Mouse (Mus musculus): ENCODE results near the gene Prps1l3. TPM values are rescaled to one million over a fixed set of nuclear protein-coding genes. Genes with fewer than 3 reads are reported as not detected.

The Prps1l3 gene
- polyA plus RNA-seq (2012; rRNA removed): 18.8 and 19.9 TPM in 2 replicates

DNA sequence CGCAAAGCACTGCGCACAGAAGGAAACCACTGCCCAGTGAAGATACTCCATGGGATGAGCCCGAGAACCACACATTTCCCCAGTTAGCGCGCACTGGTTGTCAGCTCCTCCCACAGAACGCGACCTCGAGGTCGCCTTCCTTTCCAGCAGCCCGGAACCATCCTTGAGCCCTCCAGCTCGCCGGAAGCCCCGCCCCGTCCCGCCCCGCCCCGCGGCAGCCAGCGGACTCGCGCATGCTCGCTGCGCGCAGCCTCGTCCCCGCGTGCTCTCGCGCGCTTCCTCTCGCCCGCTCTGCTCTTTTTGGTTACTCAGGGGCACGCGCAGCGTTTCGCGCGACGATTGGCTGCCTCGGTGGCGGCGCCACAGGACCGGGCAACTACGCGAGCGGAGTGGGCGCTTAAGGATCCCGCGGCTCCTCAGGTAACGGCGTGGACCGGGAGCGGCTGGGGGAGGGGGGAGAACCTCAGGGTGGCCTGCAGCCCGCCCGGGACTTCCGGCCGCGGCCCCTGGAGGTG lies at the start of gene Prps1l3, which contains the start of gene Mipol1:
Gene Prps1l3, plus strand, starts transcription at position 221 of the 515 bp plus-strand sequence.
Gene Mipol1, plus strand, starts transcription at position 236 of the 515 bp plus-strand sequence.

DNA sequence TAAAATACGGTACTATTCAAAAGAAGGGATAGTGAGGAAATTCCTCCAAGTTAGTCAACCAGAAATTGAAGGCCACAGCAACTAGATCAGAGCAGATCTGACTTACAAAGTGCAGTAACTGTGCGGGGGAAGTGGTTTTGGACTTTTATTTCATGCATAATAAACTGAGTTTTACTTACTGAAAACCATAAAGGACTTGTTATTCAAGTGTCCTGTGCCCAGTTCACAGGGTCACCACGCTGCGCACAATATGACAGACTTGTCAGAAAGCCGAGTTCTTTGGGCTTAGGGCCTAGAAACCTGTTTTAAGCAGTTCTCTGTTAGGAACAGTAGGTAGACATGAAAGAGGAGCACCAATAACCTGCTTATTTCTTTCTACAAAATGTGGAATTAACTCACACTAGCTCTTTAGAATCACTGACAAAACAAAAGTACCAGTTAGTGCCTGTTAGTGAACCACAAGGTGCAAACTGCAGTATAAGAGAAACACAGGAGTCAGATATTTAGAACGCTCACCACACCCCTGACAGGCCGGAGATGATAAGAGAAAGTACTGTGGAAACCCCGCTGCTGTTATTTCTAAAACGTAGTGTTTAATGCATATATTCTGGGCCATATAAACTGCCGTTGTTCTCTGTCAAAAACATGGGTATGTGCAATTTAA lies 32.7 kb upstream of the Prps1l3 start, which contains the start of gene Slc25a21:
Gene Slc25a21, minus strand, starts transcription at position 110 of the 664 bp plus-strand sequence.

Other genes starting within 250 kb of the Prps1l3 start
- gene Slc25a21, start 32.9 kb upstream of the Prps1l3 start, polyA plus RNA-seq (2012; rRNA removed): 0.17 TPM in 1 of 2 replicates, not detected in the other
- 2.8 and 3.3 TPM in 2 replicates for gene Mipol1, start within 50 bp of the Prps1l3 start, polyA plus RNA-seq (2012; rRNA removed)

Measured in ovary, adult 2 months (tissue).